Mouse (Mus musculus) spleen, embryonic (tissue): ENCODE data around the gene Stum.

ENCODE experiments used
- CTCF ChIA-PET: fragments of 350-600 bp; sonication (Branson Sonifier 250); formaldehyde crosslinking; loops from one replicate; lab custom pipeline; 2022; lab: Charles Lee

The Stum gene

GRCm38 (mm10) chr1:180500218-180500617, 16.9 kb upstream of the Stum start:
- CTCF ChIA-PET: no interaction called here

DNA sequence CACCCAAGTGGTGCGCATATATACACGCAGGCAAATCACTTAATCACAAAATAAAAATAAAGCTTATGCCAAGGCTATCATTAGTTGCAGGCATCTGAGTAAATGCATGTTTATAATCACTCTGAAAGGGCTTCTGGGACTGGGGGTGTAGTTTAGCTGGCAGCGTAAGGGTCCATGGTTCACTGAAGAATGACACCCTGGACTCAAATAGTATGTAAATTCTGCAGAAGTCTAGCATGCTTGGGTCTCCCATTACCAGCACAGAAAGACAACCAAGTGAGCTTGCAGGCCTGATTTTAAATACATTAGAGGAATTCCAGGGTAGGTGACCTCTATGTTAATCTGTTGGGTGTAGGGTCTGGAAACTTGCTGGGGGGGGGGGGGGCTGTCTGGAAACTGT, 16.5 kb upstream of the Stum start:
- CTCF ChIA-PET: no interaction called here

DNA sequence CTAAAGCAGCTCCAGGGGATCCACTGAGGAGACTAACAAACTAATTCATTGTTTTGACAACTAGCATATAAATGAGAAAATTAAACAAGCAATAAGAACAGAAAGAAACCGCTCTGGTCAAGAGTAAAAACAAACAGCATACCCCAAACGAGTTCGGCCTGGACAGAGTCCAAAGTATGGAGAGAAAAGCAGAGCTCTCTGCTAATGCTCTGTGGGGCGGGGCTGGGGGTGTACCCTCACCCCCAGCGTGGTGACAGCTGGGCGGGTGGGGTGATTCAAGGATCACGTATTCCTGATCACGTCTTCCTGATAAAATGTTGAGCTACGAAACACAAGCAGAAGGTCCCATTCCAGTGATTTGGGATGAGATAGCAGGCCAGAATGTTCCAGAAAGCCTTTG, 9.5 kb upstream of the Stum start:
- CTCF ChIA-PET: no interaction called here

DNA sequence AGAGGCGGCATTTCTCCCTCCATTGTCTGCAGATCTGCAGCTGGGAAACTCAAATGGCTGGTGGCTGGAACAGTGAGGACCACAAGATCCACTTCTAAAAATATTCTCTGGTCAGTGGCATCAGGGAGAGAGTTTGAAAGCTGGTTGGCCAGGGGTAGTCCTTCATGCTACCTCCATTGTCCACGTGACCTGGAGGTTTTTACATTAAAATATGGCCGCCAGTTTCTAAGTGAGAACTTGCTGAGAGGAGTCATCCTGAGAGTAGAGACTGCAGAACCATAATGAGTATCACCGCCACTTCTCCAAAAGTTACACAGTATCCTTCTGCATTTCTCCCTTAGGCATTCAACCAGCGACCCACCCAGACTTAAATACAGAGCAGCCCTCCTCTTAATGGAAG, 2.0 kb upstream of the Stum start:
- CTCF ChIA-PET: no interaction called here

GRCm38 (mm10) chr1:180482840-180483398, 385 bp downstream of the Stum start:
- CTCF ChIA-PET: no interaction called here

DNA sequence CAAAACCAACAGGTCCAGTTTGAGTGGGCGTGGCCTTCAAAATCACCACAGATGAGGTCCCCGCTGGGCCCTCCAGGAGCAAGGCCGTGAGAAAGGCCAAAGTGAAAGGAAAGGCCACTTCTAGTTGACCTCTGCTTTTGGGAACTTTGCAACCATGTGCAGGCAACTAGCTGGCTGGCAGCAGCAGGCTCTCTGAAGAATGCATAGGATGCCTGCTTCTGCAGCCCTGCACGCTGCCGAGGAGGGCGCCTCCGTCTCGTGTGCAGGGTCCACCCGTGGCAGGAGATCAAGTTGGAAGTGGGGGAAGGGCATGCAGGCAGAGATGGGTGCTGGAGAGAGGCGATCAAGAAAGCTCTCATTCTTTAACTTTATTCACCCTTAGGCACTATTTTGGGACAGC, 1.3 kb downstream of the Stum start:
- CTCF ChIA-PET: no interaction called here

DNA sequence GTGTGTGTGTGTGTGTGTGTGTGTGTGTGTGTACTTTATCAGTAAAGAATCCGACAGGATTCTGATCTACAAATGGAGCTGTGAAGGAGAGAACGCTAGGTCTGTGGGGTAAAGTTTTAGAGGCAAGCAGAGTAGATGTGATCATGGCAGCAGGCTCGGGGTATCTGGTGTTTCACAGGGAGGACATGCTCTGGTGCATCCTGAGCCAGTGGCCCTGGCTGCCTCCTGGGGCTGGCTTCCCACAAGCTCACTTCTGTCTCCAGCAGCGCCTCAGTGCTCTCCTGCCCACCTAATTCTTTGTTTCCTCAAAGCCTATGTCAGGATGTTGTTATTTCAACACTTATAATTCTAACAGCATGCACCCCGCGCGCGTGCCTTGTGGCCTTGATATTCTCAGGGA, 2.0 kb downstream of the Stum start:
- CTCF ChIA-PET: interaction anchor here (0.6 kb wide), 1 partner anchor 75 kb away, joined by 3 read pairs; no protein-coding TSS in a partner anchor

- CTCF ChIA-PET: no interaction called here
Measured at GRCm38 (mm10) chr1:180480325-180480724, 3.0 kb downstream of the Stum start.

DNA sequence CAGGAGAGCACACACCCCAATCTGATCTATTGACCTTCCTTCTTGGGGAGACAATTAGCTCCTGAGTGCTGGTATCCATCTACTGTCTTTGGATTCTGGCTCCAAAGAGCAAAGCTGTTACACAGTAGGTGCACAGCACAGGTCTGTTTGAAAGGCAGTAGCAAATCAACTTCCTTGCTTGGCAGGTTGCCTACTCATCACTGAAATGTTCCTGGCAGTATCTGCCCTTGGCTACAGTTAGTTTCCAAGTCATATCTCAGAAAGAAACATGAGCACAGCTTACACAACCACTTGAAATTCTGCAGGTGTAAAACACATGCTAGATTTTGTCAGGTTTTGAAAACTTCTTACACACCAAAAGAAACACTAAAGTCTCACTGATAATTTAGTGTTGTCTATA, 9.7 kb downstream of the Stum start:
- CTCF ChIA-PET: no interaction called here

GRCm38 (mm10) chr1:180468004-180468403, 15.3 kb downstream of the Stum start:
- CTCF ChIA-PET: no interaction called here

DNA sequence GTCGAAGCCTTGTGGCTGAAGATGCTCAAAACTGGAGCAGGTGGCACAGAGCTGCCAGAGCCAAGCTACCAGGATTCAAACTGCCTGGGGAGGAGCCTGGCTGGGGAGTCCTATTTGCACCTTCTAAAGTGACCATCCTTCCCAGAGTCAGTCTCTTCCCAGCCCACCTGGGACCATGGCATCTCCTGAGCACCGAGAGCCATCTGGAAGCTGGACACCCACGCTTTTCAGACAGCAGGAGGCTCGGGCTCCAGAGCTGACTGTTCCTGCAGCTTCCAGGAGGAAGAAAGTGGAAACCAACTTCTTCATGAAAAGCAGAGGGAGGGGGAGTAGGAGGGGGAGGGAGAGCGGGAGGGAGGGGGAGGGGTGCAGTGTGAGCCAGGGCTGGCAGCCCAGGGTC, 17.7 kb downstream of the Stum start:
- CTCF ChIA-PET: no interaction called here

DNA sequence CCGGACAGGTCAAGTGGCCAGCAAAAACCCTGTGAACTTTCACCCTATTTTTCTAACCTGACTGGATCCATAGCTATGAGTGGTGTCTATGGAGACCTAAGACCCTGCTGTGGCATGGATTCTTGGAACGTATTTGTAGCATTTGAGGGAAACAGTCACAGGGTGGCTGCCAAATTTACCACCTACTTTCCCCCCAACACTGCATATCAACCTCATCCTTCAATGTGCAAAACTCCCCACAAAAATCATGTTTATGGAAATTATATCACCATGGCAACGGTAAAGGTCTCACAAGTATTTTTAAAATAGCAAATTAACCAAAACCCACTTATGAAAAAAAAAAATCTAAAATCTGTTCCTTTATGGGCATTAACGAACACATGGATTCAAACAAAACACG, 18.9 kb downstream of the Stum start:
- CTCF ChIA-PET: no interaction called here

DNA sequence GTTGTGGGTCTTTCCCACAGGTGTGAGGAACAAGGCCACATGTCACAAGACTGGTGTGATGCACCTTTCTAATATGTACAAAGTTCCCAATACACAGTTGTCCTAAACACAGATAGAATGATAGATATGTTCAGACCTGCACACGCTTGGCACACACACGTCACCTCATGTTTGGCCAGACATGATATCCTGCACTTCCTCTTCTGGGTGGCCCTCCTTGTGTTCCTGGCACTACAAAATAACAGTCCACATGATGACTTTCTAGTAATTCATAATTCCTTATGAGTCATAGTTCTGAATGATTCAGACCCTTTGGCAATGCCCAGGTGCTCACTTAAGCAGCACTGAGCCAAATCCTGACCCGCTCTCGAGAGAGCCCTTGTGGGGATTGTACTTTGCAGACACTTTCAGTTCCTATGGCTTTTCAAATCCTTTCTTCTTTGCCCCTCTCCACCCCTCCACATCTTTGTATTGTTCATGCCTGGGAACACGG, 20.3 kb downstream of the Stum start:
- CTCF ChIA-PET: no interaction called here

GRCm38 (mm10) chr1:180462396-180462795, 20.9 kb downstream of the Stum start:
- CTCF ChIA-PET: no interaction called here

DNA sequence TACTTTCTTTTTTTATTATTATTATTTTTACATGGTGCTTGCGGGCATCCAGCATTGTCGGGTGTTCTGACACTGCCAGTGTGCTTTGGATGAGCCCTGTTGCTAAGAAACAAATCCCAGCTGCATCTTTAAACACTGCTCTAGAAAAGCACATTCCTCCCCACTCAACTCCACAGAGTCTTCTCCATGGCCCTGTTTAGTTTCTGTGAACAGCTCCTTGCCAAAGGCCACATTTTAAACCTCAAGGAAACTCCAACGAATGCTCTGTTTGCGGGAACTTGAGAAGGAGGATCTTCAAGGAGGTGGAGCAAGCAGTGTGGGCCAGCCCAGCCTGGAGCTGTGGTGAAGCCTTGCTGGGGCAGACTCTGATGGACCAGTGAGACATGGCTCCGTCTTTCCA, 22.6 kb downstream of the Stum start:
- CTCF ChIA-PET: no interaction called here

DNA sequence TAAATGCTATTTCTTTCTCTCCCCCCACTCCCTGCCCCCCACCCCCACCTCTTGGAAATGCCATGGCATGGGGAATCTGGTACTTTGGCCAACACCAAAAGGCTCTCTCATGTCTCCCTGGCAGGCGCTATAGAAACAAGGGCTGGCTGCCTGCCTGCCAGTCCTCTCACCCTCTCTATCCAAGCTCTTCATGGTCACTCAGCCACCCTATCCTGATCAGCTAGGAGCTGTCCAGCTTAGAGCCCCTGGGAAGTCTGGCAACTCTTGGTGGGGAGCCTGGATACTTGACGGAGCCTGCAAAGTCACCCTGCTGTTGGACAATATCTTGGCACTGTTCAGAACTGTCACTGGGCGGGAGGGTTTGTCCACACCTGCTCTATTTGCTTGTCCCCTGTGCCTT, 24.6 kb downstream of the Stum start:
- CTCF ChIA-PET: no interaction called here

DNA sequence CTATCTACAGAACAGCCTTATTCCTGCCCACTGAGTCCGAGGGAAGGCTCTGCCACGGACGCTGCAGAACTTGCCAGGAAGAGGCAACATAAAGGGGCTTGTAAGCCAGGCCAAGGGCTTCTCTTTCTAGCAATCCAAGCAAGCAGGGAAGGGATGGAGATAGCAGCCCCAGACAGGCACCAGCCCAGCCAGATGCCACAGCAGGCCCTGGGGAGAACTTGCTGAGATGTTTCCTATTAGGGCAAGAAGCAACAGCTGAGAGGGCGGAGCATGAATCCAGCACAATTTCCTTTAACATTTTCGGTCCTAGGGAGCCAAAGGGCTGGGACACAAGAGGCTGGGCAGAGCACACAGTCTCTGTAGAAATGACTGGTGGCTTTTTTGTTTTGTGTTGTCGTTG, 25.0 kb downstream of the Stum start:
- CTCF ChIA-PET: no interaction called here

- CTCF ChIA-PET: no interaction called here
Measured at GRCm38 (mm10) chr1:180449641-180450040, 33.7 kb downstream of the Stum start.

DNA sequence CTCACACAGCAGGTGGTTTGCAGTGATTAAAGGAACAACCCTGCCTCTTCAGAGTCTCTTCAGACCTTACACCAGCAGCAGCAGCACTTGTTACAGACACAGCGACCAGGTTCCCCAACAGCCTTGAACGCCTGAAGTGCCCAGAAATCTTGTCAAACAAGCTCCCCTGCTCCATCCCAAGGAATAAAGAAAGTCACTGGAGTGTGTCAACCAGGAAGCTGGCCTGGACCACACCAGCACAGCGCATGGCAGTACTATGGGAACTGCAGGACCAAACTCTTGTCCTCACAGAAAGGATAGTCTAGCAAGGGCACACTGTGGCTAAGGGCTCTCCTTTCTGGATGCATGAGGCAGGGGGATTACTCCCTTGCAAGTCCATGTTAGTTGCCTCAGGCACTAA, 38.9 kb downstream of the Stum start:
- CTCF ChIA-PET: no interaction called here

DNA sequence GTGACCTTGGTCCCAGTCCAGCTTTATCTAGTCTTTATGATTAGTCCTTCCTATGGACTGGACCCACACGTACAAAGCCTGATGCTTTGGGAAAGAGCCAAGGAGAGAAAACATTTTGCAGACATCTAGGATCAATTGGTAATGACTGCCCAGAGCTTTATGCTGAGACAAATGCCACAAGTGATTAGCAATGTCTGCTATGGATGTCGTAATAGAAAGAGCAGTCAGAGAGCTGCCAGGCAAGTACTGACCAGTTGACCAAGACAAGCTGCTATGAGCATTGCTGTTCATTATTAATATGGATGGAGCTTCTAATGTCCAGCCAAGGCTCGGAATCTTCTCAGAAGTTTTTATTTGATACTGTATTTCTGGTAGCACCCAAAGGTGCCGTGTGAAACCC, 43.8 kb downstream of the Stum start:
- CTCF ChIA-PET: interaction anchor here (0.6 kb wide), 1 partner anchor 218 kb away, joined by 3 read pairs; no protein-coding TSS in a partner anchor

GRCm38 (mm10) chr1:180434925-180435324, 48.4 kb downstream of the Stum start:
- CTCF ChIA-PET: interaction anchor here (0.7 to 0.8 kb wide), 2 partner anchors 104 to 114 kb away, joined by 3 read pairs; no protein-coding TSS in a partner anchor

- CTCF ChIA-PET: interaction anchor here (0.6 to 1.4 kb wide), 4 partner anchors 102 to 118 kb away, joined by 3 to 6 read pairs (median 3); no protein-coding TSS in a partner anchor
Measured at GRCm38 (mm10) chr1:180433796-180434566, 49.3 kb downstream of the Stum start.

DNA sequence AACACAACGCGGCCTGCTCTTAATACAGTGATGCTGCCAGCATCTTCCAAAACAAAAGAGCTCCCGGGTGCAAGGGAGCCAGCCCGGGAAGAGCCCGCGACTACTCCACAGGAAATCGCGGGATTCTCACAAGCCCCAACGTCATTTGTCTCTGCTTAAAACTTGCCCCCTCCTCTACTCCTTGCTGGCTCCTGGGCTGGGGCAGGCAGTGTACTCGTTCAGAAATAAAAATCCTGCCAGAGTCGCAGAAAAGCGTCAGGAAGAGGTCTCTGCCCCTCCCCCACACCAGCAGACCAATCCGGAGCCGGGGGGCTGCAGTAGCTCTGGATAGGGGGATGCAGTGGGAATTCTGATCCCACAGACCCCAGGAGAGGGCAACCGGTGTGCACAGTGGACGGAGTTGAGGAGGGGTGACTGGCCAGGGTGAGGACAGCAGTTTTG, 50.2 kb downstream of the Stum start:
- CTCF ChIA-PET: interaction anchor here (1.0 to 1.4 kb wide), 2 partner anchors 119 to 164 kb away, joined by 3 to 6 read pairs; no protein-coding TSS in a partner anchor
